In genomic region chr4:68845964-68846363, GRCm38 (mm10) we compare ENCODE assay signal across 9 mouse cellular contexts.
A peak's percentile ranks its signal among the peaks of the same experiment; 100 is the strongest.
DNase-seq lines count a peak whose midpoint lies in the region; ATAC-seq and TF ChIP-seq lines count a peak whose summit lies in the region.
"Had no signal": no experiment of that assay in that cellular context is flagged by ENCODE, and none has a peak within 500 bp of the region (broad histone marks: within the 10 kb centered on the region; RNA-seq: fewer than 3 reads in every experiment).

No protein-coding gene starts in this region.

- H3K4me2 ChIP-seq in liver, embryonic 14.5 days (ENCODE audit: low read depth), result no peak overlapping the region
- H3K4me2 ChIP-seq in neural tube, embryonic 15.5 days, result no peak overlapping the region

- no peak overlapping the region for H3K9ac ChIP-seq in liver, embryonic 14.5 days (replicated peaks)
- no peak overlapping the region for H3K9ac ChIP-seq in neural tube, embryonic 15.5 days (replicated peaks)

- peak; percentile 28; the same call in 1 of the 2 replicates for TF ChIP-seq CTCF in liver, embryonic 14.5 days (IDR thresholded peaks at IDR 0.05; ENCODE audit: low read depth)

- TF ChIP-seq EP300 in liver, embryonic 14.5 days (IDR thresholded peaks at IDR 0.05; ENCODE audit: low read depth), result no peak

- H3K27me3 ChIP-seq in liver, embryonic 14.5 days (ENCODE audit: control insufficient read depth, insufficient read depth, low read length), result no peaks in the 10 kb centered on the region
- no peaks in the 10 kb centered on the region for H3K27me3 ChIP-seq in neural tube, embryonic 15.5 days (replicated peaks)

- H3K27ac ChIP-seq in liver, embryonic 14.5 days, result no peak overlapping the region
- no peak overlapping the region for H3K27ac ChIP-seq in neural tube, embryonic 15.5 days (replicated peaks)

- no peaks in the 10 kb centered on the region for H3K9me3 ChIP-seq in liver, embryonic 14.5 days (ENCODE audit: control insufficient read depth, low read length)
- no peaks in the 10 kb centered on the region for H3K9me3 ChIP-seq in neural tube, embryonic 15.5 days (replicated peaks)

- no peaks in the 10 kb centered on the region for H3K36me3 ChIP-seq in liver, embryonic 14.5 days (replicated peaks; ENCODE audit: control insufficient read depth, insufficient read depth, low read depth)
- H3K36me3 ChIP-seq in neural tube, embryonic 15.5 days, result 0 out of 2 replicates have a peak, but pooled peaks cover 2% of the 10 kb centered on the region

- H3K4me1 ChIP-seq in liver, embryonic 14.5 days (replicated peaks; ENCODE audit: control insufficient read depth in 2 of 2, insufficient read depth in 2 of 2, low read length in 1 of 2), result no peaks in the 10 kb centered on the region
- H3K4me1 ChIP-seq in neural tube, embryonic 15.5 days, result no peaks in the 10 kb centered on the region; the same call in 1 of the 2 replicates

- no peak for ATAC-seq in liver, embryonic 14.5 days (ENCODE audit: insufficient read depth)
- no peak for ATAC-seq in neural tube, embryonic 15.5 days (ENCODE audit: low FRiP score)
- ATAC-seq: CD4-positive, CD25-positive, alpha-beta regulatory T cell, adult 4 months had no signal

- H3K4me3 ChIP-seq in liver, embryonic 14.5 days (ENCODE audit: insufficient read depth in 1 of 2, low read depth in 2 of 2, low read length in 2 of 2), result no peak overlapping the region
- H3K4me3 ChIP-seq in neural tube, embryonic 15.5 days (replicated peaks), result no peak overlapping the region

- DNase-seq in cerebellum, adult 9-11 months, result peak; percentile 24
- no peak for DNase-seq in cerebellum, adult 8-10 months
- DNase-seq in liver, embryonic 14.5 days (ENCODE audit: low read depth in 3 of 3, low spot score in 3 of 3), result no peak
- no peak for DNase-seq in liver
- peak; percentile 44 for DNase-seq in ZHBTc4 (ENCODE audit: low read depth, low spot score)
- peak; percentile 23 for DNase-seq in kidney, postnatal 14 days
- DNase-seq in frontal cortex, postnatal 36 days (ENCODE audit: low spot score in 2 of 2), result no peak

- WGBS in liver, embryonic 14.5 days (ENCODE audit: insufficient replicate concordance), result 31% methylated on average over 3 of the region's 3 CpGs
- WGBS in neural tube, embryonic 15.5 days, result 51% methylated on average over 3 of the region's 3 CpGs

Comparison
In these comparisons a context has a peak if more than half of its experiments do, and no peak if none do; other contexts are left out.
1. DNase-seq: peak in cerebellum, adult 9-11 months (single experiment), ZHBTc4 (single experiment) and kidney, postnatal 14 days (single experiment); none in cerebellum, adult 8-10 months (single experiment), liver, embryonic 14.5 days (0 of 3), liver (single experiment) and frontal cortex, postnatal 36 days (0 of 2).